Mouse (Mus musculus): Measurements from ENCODE around the gene Stim1. TPM values are rescaled to one million over a fixed set of nuclear protein-coding genes. Genes with fewer than 3 reads are reported as not detected.
"Not testable (repeated sequence)": the region's sequence is repeated elsewhere in the genome, so short reads cannot be mapped to it uniquely, and the experiment has no call there.

The Stim1 gene
- total RNA-seq, 2 experiments from 2014 or later = 198 to 210 TPM

- intact Hi-C loops (cut with DNase I; ENCODE audit: low total_unique reads) = no loop called here
- no peak for DNase-seq
These were observed 211.9 kb downstream of the Stim1 start for GRCm38 (mm10) chr7:102479368-102480078.

GRCm38 (mm10) chr7:102480821-102481220 is 213.2 kb downstream of the Stim1 start:
- no peak for DNase-seq
- intact Hi-C loops (cut with DNase I; ENCODE audit: low total_unique reads) = no loop called here

- intact Hi-C loops (cut with DNase I; ENCODE audit: low total_unique reads) = no loop called here
- no peak for DNase-seq
These were observed 214.0 kb downstream of the Stim1 start, which contains the start of gene Olfr543 for GRCm38 (mm10) chr7:102481579-102481978. TSS of gene Olfr543 (minus strand) at chr7:102481679.

GRCm38 (mm10) chr7:102483665-102484064 is 216.1 kb downstream of the Stim1 start:
- no peak for DNase-seq
- intact Hi-C loops (cut with DNase I; ENCODE audit: low total_unique reads) = no loop called here

- DNase-seq; intact Hi-C loops (cut with DNase I; ENCODE audit: low total_unique reads): not testable (repeated sequence)
These were observed 217.2 kb downstream of the Stim1 start for GRCm38 (mm10) chr7:102484766-102485165.

- intact Hi-C loops (cut with DNase I; ENCODE audit: low total_unique reads) = no loop called here
- DNase-seq = no peak
These were observed 218.5 kb downstream of the Stim1 start for GRCm38 (mm10) chr7:102486105-102486504.

Other genes with a start within 250 kb of the Stim1 start
- 1 to 10 TPM; 1.1 to 1.4 TPM for gene Il18bp, start 249.1 kb upstream of the Stim1 start, total RNA-seq (2021)
- gene Rnf121, start 202.3 kb upstream of the Stim1 start, total RNA-seq (2021) = 10 to 100 TPM; 17.9 to 18.9 TPM
- 1 to 10 TPM; 3.8 to 4.9 TPM for gene Xndc1, start 202.3 kb upstream of the Stim1 start, total RNA-seq (2021)
- under 1 TPM; 0.53 to 0.84 TPM for gene Xntrpc, start 202.1 kb upstream of the Stim1 start, total RNA-seq (2021)
- gene Trpc2, start 184.7 kb upstream of the Stim1 start, total RNA-seq (2021) = under 1 TPM in 1 of 2 experiments, not detected in 1; 0.21 TPM
- gene Art1, start 166.1 kb upstream of the Stim1 start, total RNA-seq (2021) = 100 to 1,000 TPM; 281 to 363 TPM
- 1 to 10 TPM; 6.9 to 8.1 TPM for gene Art5, start 158.3 kb upstream of the Stim1 start, total RNA-seq (2021)
- gene Chrna10, start 151.0 kb upstream of the Stim1 start, total RNA-seq (2021) = 1 to 10 TPM in 1 of 2 experiments, not detected in 1; 1.0 TPM
- gene Nup98, start 57.6 kb upstream of the Stim1 start, total RNA-seq (2021) = 10 to 100 TPM; 22.5 to 24.2 TPM
- 10 to 100 TPM; 23.3 to 26.5 TPM for gene Pgap2, start 57.6 kb upstream of the Stim1 start, total RNA-seq (2021)
- 10 to 100 TPM; 21.9 to 22.6 TPM for gene Rhog, start 11.8 kb upstream of the Stim1 start, total RNA-seq (2021)
- 10 to 100 TPM; 14.7 to 17.0 TPM for gene Rrm1, start 173.9 kb downstream of the Stim1 start, total RNA-seq (2021)
- gene Olfr543, start 213.9 kb downstream of the Stim1 start, total RNA-seq (2021) = not detected
- not detected for gene Olfr544, start 220.5 kb downstream of the Stim1 start, total RNA-seq (2021)
- gene Olfr545, start 231.8 kb downstream of the Stim1 start, total RNA-seq (2021) = not detected